Mouse (Mus musculus) heart, embryonic 12.5 days (tissue): ENCODE data around the gene Zfp334. TPM values are rescaled to one million over a fixed set of nuclear protein-coding genes. Genes with fewer than 3 reads are reported as not detected.
A peak's percentile ranks its signal among the peaks of the same experiment; 100 is the strongest.

ENCODE experiments used
- ATAC-seq: fragments of 200-750 bp; cut with Nextera tagmentation; 2 replicates; pipeline ENCODE4 v1.8.0; 2017; ENCODE audit warnings: moderate TSS enrichment, moderate library complexity; ENCODE audit not compliant: insufficient number of reproducible peaks, low FRiP score
- H3K27ac ChIP-seq: fragments of 300-500 bp; sonication (generic); 2 replicates; pipeline ENCODE4 v1.5.1; 2016; ENCODE audit warnings: mild to moderate bottlenecking, moderate library complexity; ENCODE audit not compliant: poor library complexity, severe bottlenecking
- H3K27me3 ChIP-seq: fragments of 300-500 bp; sonication (generic); replicated peaks from 2 replicates; pipeline ENCODE4 v1.6.1; 2016; ENCODE audit warnings: mild to moderate bottlenecking, moderate library complexity
- H3K36me3 ChIP-seq: fragments of 300-500 bp; sonication (generic); 2 replicates; pipeline ENCODE4 v1.6.1; 2016; ENCODE audit warnings: mild to moderate bottlenecking, moderate library complexity
- H3K4me1 ChIP-seq: fragments of 300-500 bp; sonication (generic); replicated peaks from 2 replicates; pipeline ENCODE4 v1.6.1; 2016; ENCODE audit warnings: mild to moderate bottlenecking
- H3K4me2 ChIP-seq: fragments of 300-500 bp; sonication (generic); 2 replicates; pipeline ENCODE4 v1.6.1; 2016; ENCODE audit warnings: mild to moderate bottlenecking, moderate library complexity
- H3K4me3 ChIP-seq: fragments of 300-500 bp; sonication (generic); 2 replicates; pipeline ENCODE4 v1.5.1; 2016; ENCODE audit warnings: mild to moderate bottlenecking
- H3K9ac ChIP-seq: fragments of 300-500 bp; sonication (generic); 2 replicates; pipeline ENCODE4 v1.6.1; 2016; ENCODE audit warnings: mild to moderate bottlenecking, moderate library complexity
- H3K9me3 ChIP-seq: fragments of 300-500 bp; sonication (generic); replicated peaks from 2 replicates; pipeline ENCODE4 v1.6.1; 2016; ENCODE audit warnings: mild to moderate bottlenecking, moderate library complexity
- WGBS: fragments of 180-500 bp; shearing (Covaris S2); methylation state at CpG from one replicate; pipeline ENCODE4 v1.1.7; 2016; 5-methylcytosine and 5-hydroxymethylcytosine counted together
- polyA plus RNA-seq: library from polyadenylated mRNA; unstranded; fragments of >200 nt; fragmentation: Nextera tagmentation; extraction: Ambion mirVana; gene quantifications from 2 replicates; pipeline ENCODE4 v1.2.1, GENCODE M21; 2016

Zfp334 gene
- polyA plus RNA-seq, 1 experiment from 2014 or later: 9.7 TPM

DNA sequence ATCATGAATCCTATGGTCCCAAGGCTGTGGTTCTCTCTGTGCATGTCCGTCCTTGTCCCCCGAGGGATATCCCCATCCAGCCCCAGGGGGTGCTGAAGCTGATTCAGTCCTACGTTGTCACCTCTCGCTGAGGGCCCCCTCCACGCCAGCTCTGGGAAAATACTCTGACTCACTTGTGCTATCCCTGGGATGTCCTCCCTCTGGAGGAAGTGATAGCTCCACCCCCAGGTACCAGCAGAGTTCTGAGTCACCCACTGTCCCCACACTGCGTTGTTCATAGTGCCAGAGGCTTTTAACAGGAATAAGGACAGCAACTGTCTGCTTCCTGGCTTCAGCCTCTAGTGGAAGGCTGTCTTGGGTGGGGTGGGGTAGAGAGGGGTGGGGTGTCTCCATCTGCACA, 17.3 kb upstream of the Zfp334 start:
- Histone ChIP-seq H3K9ac (no peak overlapping the region), H3K4me1 (peaks cover 22% of the 10 kb centered on the region; the same call in 1 of the 2 replicates), H3K4me3 (no peak overlapping the region), H3K27me3 (no peaks in the 10 kb centered on the region), H3K9me3 (no peaks in the 10 kb centered on the region), H3K36me3 (no peaks in the 10 kb centered on the region), H3K4me2 (no peak overlapping the region), H3K27ac (0 out of 2 replicates have a peak overlapping the region, but pooled peaks have one; percentile 2)
- peak; percentile 76 for ATAC-seq
- WGBS: 24% methylated on average over 6 of the region's 6 CpGs

GRCm38 (mm10) chr2:165404951-165405350, 16.9 kb upstream of the Zfp334 start:
- H3K4me1 ChIP-seq: peaks cover 22% of the 10 kb centered on the region; the same call in 1 of the 2 replicates
- H3K4me2 ChIP-seq: no peak overlapping the region
- no peaks in the 10 kb centered on the region for H3K27me3 ChIP-seq
- no peak overlapping the region for H3K9ac ChIP-seq
- WGBS: 60% methylated on average over 9 of the region's 9 CpGs
- no peak for ATAC-seq
- no peak overlapping the region for H3K4me3 ChIP-seq
- H3K36me3 ChIP-seq: no peaks in the 10 kb centered on the region
- H3K27ac ChIP-seq: 0 out of 2 replicates have a peak overlapping the region, but pooled peaks have one; percentile 2
- H3K9me3 ChIP-seq: no peaks in the 10 kb centered on the region

GRCm38 (mm10) chr2:165398164-165398785, 10.2 kb upstream of the Zfp334 start:
- no peak for ATAC-seq
- H3K27ac ChIP-seq: no peak overlapping the region
- H3K9ac ChIP-seq: no peak overlapping the region
- H3K36me3 ChIP-seq: no peaks in the 10 kb centered on the region
- 62% methylated on average over 15 of the region's 15 CpGs for WGBS
- no peaks in the 10 kb centered on the region for H3K27me3 ChIP-seq
- H3K4me3 ChIP-seq: no peak overlapping the region
- H3K9me3 ChIP-seq: no peaks in the 10 kb centered on the region
- peaks cover 18% of the 10 kb centered on the region for H3K4me1 ChIP-seq
- H3K4me2 ChIP-seq: no peak overlapping the region

DNA sequence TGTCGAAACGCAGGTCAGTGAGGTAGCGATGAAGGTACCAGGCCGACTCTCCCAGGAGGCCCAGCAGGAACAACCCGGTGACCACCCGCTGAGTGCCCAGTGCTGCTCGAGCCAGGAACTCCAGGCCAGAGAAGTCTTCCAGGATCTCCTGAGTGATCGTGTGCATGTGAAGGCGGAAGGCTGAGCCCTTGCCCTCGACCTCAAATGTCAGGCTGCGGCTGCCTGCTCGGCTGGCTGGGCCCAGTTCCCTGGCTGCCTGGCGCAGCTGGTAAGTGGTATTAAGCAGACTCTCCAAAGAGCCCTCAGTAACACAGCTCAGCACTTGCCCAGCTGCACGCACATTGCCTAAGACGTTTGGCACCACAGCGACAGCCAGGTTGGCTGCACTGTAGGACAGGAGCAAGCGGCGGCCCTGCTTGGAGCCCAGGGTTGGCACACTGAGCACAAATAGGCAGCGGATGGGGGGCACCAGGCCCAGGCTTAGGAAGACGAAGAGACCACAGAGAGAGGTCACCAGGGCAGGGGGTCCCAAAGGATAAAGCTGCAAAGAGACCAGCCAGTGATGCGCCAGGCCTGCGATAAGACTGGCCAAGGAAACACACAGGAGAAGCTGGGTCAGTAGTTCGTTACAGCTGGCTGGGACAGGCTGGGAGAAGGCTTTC, 9.6 kb upstream of the Zfp334 start:
- Histone ChIP-seq H3K27me3 (no peaks in the 10 kb centered on the region), H3K27ac (no peak overlapping the region), H3K9me3 (no peaks in the 10 kb centered on the region), H3K36me3 (no peaks in the 10 kb centered on the region), H3K4me1 (peaks cover 18% of the 10 kb centered on the region), H3K4me2 (no peak overlapping the region), H3K9ac (0 out of 2 replicates have a peak overlapping the region, but pooled peaks have one; percentile 23), H3K4me3 (no peak overlapping the region)
- ATAC-seq: peak; percentile 16; the same call in 1 of the 2 replicates
- WGBS: 74% methylated on average over 23 of the region's 23 CpGs

DNA sequence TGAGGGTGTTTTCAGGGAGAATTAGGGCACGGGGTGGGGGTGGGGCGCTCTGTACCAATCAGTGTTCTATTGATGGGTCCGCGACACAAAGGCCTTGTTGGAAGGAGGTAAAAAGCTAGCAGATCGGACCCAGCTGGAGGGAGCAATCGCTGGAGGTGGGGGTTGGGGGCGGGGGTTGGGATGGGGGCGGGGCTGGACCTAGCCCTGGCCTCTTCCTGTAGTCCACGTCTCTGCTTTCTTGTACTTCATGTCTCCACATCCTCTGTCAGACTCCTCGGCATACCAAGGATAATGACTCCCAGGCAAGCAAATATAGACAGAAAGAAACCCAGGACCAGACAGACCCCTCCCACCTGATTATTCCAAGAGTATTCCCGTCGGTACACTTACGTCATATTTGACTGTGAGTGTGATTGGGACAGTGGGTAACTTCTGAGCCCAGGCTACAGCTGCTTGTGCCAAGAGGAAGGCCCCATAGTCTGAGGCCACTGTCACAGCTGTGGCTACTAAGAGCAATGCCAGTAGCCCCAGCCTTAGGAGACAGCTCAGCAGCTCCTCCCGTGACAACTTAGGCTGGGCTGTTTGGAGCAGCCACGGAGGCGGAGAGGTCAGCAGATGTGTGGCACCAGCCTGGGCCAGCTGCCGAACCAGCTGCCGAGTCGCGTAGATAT, 8.9 kb upstream of the Zfp334 start:
- H3K27ac ChIP-seq: no peak overlapping the region
- H3K4me1 ChIP-seq: peaks cover 18% of the 10 kb centered on the region

GRCm38 (mm10) chr2:165392156-165392555, 4.1 kb upstream of the Zfp334 start:
- Histone ChIP-seq H3K27me3 (0 out of 2 replicates have a peak, but pooled peaks cover 2% of the 10 kb centered on the region), H3K9me3 (no peaks in the 10 kb centered on the region), H3K36me3 (no peaks in the 10 kb centered on the region), H3K4me2 (no peak overlapping the region), H3K4me1 (peaks cover 6% of the 10 kb centered on the region), H3K4me3 (no peak overlapping the region), H3K9ac (no peak overlapping the region), H3K27ac (no peak overlapping the region)
- ATAC-seq: no peak
- WGBS: 78% methylated on average over 4 of the region's 4 CpGs

More for the DNA sequence above, 8.9 kb upstream of the Zfp334 start:
- Histone ChIP-seq H3K9me3 (no peaks in the 10 kb centered on the region), H3K27me3 (0 out of 2 replicates have a peak, but pooled peaks cover 2% of the 10 kb centered on the region), H3K4me3 (no peak overlapping the region), H3K9ac (0 out of 2 replicates have a peak overlapping the region, but pooled peaks have one; percentile 23), H3K4me2 (no peak overlapping the region), H3K36me3 (no peaks in the 10 kb centered on the region)
- WGBS: 50% methylated on average over 20 of the region's 20 CpGs
- ATAC-seq: 0 out of 2 replicates have a peak, but pooled peaks have one; percentile 20

DNA sequence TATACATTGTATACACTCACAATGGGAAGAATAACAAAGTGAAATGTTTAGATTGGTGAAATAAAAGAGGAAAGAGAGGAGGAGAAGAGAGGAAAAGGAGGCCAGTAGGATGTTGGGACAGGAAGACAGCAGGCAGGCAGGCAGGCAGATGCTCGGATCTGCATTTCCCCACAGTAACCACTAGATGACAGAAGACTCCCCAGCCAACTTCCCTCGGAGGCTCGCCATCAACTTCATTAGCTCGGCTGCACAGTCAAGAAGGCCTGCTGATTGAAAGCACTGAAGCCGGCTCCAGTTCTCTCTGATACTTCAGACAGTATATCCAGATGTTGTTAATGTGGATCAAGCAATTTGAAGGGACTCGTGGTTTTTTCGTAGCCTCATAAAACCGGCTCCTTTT, 3.5 kb upstream of the Zfp334 start:
- H3K4me1 ChIP-seq: peaks cover 7% of the 10 kb centered on the region
- H3K27ac ChIP-seq: no peak overlapping the region
- no peak overlapping the region for H3K9ac ChIP-seq
- 0 out of 2 replicates have a peak, but pooled peaks cover 2% of the 10 kb centered on the region for H3K27me3 ChIP-seq
- no peak overlapping the region for H3K4me3 ChIP-seq
- H3K4me2 ChIP-seq: no peak overlapping the region
- 13% methylated on average over 8 of the region's 8 CpGs for WGBS
- no peak for ATAC-seq
- H3K36me3 ChIP-seq: peaks cover 3% of the 10 kb centered on the region
- H3K9me3 ChIP-seq: no peaks in the 10 kb centered on the region

DNA sequence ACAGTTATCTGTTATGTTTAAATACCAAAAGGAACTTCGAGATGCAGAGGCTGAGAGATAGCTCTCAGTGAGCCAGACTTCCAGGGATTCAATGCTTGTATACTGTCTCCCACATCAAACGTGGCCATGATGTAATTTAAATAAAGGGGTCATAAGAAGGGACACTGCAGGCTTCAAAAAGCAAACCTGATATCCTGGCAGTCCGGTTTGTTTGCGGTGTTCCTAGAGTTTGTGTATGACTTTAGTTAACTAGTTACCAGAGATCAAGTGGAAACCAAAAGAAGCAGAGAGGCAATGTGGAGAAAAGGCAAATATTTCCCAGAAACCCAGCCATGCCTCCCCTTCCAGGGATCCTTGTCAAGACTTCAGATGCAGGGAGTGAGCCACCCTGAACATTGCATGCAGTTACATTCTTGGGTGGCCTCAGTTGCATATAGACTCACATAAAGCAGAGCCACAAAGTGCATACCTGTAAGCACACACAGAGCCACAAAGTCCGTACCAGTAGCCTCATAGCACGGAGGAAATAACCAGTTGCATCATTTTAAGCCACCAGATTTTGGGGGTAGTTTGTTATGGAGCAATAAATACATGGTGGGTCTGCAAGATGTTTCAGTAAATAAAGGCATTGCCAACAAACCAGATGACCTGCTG, 1.4 kb upstream of the Zfp334 start:
- Histone ChIP-seq H3K4me2 (no peak overlapping the region), H3K27me3 (0 out of 2 replicates have a peak, but pooled peaks cover 2% of the 10 kb centered on the region), H3K9ac (no peak overlapping the region), H3K36me3 (peaks cover 25% of the 10 kb centered on the region), H3K9me3 (no peaks in the 10 kb centered on the region), H3K27ac (no peak overlapping the region), H3K4me3 (no peak overlapping the region), H3K4me1 (peaks cover 25% of the 10 kb centered on the region)
- ATAC-seq: no peak
- 78% methylated on average over 6 of the region's 6 CpGs for WGBS

GRCm38 (mm10) chr2:165387370-165387769, 689 bp downstream of the Zfp334 start:
- Histone ChIP-seq H3K9ac (peak overlapping the region; percentile 91), H3K4me3 (peak overlapping the region; percentile 94), H3K27me3 (no peaks in the 10 kb centered on the region), H3K4me2 (peak overlapping the region; percentile 84), H3K36me3 (peaks cover 45% of the 10 kb centered on the region), H3K4me1 (peaks cover 25% of the 10 kb centered on the region), H3K27ac (peak overlapping the region; percentile 86), H3K9me3 (0 out of 2 replicates have a peak, but pooled peaks cover 6% of the 10 kb centered on the region)
- WGBS: 14% methylated on average over 4 of the region's 4 CpGs
- no peak for ATAC-seq

DNA sequence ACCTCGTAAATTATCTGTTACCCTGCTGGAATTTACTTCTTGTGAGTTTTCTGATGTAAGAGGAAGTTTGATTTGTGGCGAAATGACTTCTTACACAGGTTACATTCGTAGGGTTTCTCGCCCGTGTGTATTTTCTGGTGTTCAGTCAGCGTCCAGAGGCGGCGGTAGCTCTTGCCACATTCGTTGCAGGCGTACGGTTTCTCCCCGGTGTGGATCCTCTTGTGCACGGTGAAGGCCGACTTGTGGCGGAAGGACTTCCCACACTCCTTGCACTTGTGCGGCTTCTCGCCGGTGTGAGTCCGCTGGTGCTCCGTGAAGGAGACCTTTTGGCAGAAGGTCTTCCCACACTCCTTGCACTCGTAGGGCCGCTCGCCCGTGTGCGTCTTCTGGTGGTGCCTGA, 8.0 kb downstream of the Zfp334 start:
- H3K9me3 ChIP-seq: peaks cover 31% of the 10 kb centered on the region
- H3K4me1 ChIP-seq: peaks cover 17% of the 10 kb centered on the region
- WGBS: 93% methylated on average over 25 of the region's 25 CpGs

More for the DNA sequence above, 8.0 kb downstream of the Zfp334 start:
- no peaks in the 10 kb centered on the region for H3K27me3 ChIP-seq
- ATAC-seq: no peak
- H3K4me3 ChIP-seq: no peak overlapping the region
- H3K9ac ChIP-seq: no peak overlapping the region
- no peak overlapping the region for H3K27ac ChIP-seq
- H3K4me2 ChIP-seq: no peak overlapping the region
- H3K36me3 ChIP-seq: peaks cover 88% of the 10 kb centered on the region
